Mouse (Mus musculus) thymus, postnatal 14 days (tissue): Measurements from ENCODE around the gene Fam240b.

ENCODE experiments used
- DNase-seq: peaks from one replicate; pipeline ENCODE4 v3.0.0; 2021

Fam240b gene

DNA sequence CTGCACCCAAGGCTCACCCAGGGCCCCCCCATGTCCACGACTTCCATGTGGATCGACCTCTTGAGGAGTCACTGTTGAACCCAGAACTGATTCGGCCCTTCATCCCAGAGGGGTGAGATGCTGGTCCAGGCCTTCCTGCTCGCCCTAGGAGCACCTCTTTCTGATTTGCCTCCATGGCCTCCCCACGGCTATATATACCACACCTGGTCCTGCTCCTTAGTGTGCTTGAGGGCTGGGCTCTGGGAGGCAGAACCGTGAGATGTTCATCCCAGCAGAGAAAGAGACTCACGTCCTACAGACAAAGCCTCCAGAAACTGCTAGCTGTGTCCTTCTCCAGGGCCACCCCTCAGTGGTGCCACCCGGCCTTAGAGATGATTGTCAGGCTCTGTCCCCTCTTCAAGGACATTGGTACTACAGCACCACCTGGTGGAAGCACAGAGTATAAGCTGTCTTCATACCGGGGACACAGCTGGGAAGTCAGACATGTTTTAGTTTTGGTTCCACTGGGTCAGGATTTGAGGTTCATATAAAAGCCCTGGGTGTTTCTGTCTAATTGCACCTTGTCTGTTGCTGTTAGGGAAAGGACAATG lies 58.6 kb downstream of the Fam240b start:
- DNase-seq, result peak; percentile 84

- no peak for DNase-seq
Measured at GRCm38 (mm10) chr13:64437801-64438200, 59.8 kb downstream of the Fam240b start.

- peak; percentile 90 for DNase-seq
Measured at GRCm38 (mm10) chr13:64432017-64432995, 65.3 kb downstream of the Fam240b start, which contains the start of gene Cdk20. TSS of gene Cdk20 (plus strand) at chr13:64432314.
